Mouse (Mus musculus) small intestine, adult 2 months (tissue): ENCODE measurements at regions not wholly inside any gene's neighbourhood (a gene's known extent, or its start where the extent isn't known, plus 50 kb on each side); places are given as distances from the start of the nearest gene placed in this dataset.
A peak's percentile ranks its signal among the peaks of the same experiment; 100 is the strongest.

ENCODE experiments used
- H3K27ac ChIP-seq: fragments of 200-500 bp; 2 replicates; pipeline ENCODE4 v1.5.1; 2012; ENCODE audit warnings: low read depth, low read length, control low read depth, inconsistent platforms; ENCODE audit not compliant: insufficient read depth
- H3K27me3 ChIP-seq: fragments of 200-500 bp; 2 replicates; pipeline ENCODE4 v1.6.1; 2012; ENCODE audit warnings: mild to moderate bottlenecking, moderate library complexity, low read length, inconsistent platforms; ENCODE audit not compliant: control insufficient read depth, insufficient read depth
- H3K36me3 ChIP-seq: fragments of 200-500 bp; 2 replicates; pipeline ENCODE4 v1.6.1; 2012; ENCODE audit warnings: mild to moderate bottlenecking, low read length, control low read depth, inconsistent platforms; ENCODE audit not compliant: control insufficient read depth, insufficient read depth
- H3K4me1 ChIP-seq: fragments of 200-500 bp; 2 replicates; pipeline ENCODE4 v1.6.1; 2012; ENCODE audit warnings: low read length, inconsistent platforms, mixed read lengths; ENCODE audit not compliant: control insufficient read depth, insufficient read depth, insufficient read length
- H3K4me3 ChIP-seq: fragments of 200-500 bp; 2 replicates; pipeline ENCODE4 v1.5.1; 2012; ENCODE audit warnings: low read depth, mild to moderate bottlenecking, control low read depth, inconsistent platforms, low read length, moderate library complexity
- CTCF ChIP-seq: fragments of 200-500 bp; IDR thresholded peaks from 2 replicates; pipeline ENCODE4 v1.5.1; 2012; ENCODE audit warnings: low read depth, mild to moderate bottlenecking, control low read depth, inconsistent platforms, low read length, moderate library complexity, mixed read lengths; ENCODE audit not compliant: insufficient replicate concordance, insufficient read length; ENCODE audit errors: extremely low read depth
- POLR2A ChIP-seq: fragments of 200-500 bp; IDR thresholded peaks from 2 replicates; pipeline ENCODE4 v1.6.1; 2012; ENCODE audit warnings: low read depth, mild to moderate bottlenecking, control low read depth, inconsistent platforms, low read length, moderate library complexity
- WGBS: fragments of 180-500 bp; shearing (Covaris S2); methylation state at CpG from one replicate; pipeline ENCODE4 v1.1.7; 2018; 5-methylcytosine and 5-hydroxymethylcytosine counted together

GRCm38 (mm10) chr2:21129621-21130020 is 75.5 kb downstream of the Enkur start:
- WGBS = 89% methylated on average over 7 of the region's 7 CpGs
- Histone ChIP-seq H3K4me3 (no peak overlapping the region), H3K27me3 (no peaks in the 10 kb centered on the region), H3K27ac (no peak overlapping the region), H3K36me3 (no peaks in the 10 kb centered on the region), H3K4me1 (no peaks in the 10 kb centered on the region)
- TF ChIP-seq POLR2A = no peak
- TF ChIP-seq CTCF = no peak

DNA sequence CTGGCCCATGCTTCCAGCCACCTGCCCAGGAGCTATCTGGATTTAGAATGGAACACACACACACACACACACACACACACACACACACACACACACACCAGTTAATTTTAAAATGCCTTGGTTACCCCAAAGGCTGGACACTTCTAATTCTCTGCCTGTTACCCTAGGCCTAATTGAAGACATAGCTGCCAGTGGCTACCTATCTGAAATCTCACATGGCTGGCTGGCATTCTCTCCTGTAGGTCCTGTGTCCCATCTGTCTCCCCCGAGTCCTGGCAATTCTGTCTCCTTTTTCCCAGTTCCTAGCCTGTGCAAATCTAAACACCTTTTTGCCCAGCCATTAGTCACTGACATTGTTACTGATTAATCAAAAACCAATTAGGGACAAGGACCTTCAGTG is 78.6 kb downstream of the Enkur start:
- WGBS = 50% methylated on average over 1 of the region's 1 CpGs

DNA sequence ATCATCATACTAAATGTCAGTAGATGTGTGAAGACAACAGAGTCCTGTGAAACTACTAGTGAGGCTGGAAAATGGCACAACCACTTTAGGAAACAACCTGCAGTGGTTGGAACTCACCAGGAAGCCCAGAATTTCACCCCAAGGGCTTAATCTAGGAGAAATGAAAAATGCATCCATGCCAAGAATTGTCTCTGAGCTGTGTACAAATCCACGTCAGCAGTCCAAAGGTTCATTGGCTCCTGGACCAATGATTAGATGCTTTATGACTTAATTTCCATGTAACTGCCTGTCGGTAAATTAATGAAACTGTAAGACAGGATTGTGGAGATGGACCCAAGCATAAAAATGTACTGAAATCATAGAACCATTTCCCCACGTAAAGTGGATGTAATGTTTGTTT is 82.7 kb downstream of the Enkur start:
- no peaks in the 10 kb centered on the region for H3K36me3 ChIP-seq
- H3K4me3 ChIP-seq = no peak overlapping the region
- H3K27ac ChIP-seq = peak overlapping the region; percentile 60; the same call in 1 of the 2 replicates
- TF ChIP-seq CTCF = no peak
- TF ChIP-seq POLR2A = no peak
- 29% methylated on average over 3 of the region's 3 CpGs for WGBS
- H3K27me3 ChIP-seq = no peaks in the 10 kb centered on the region
- peaks cover 6% of the 10 kb centered on the region; the same call in 1 of the 2 replicates for H3K4me1 ChIP-seq

More for the DNA sequence above, 78.6 kb downstream of the Enkur start:
- H3K4me3 ChIP-seq = no peak overlapping the region
- TF ChIP-seq POLR2A (no peak), CTCF (no peak)
- no peaks in the 10 kb centered on the region for H3K27me3 ChIP-seq
- no peaks in the 10 kb centered on the region for H3K36me3 ChIP-seq
- no peak overlapping the region for H3K27ac ChIP-seq
- peaks cover 6% of the 10 kb centered on the region; the same call in 1 of the 2 replicates for H3K4me1 ChIP-seq

- Histone ChIP-seq H3K4me1 (peaks cover 6% of the 10 kb centered on the region; the same call in 1 of the 2 replicates), H3K27me3 (no peaks in the 10 kb centered on the region), H3K27ac (no peak overlapping the region), H3K36me3 (no peaks in the 10 kb centered on the region), H3K4me3 (no peak overlapping the region)
- TF ChIP-seq POLR2A (no peak), CTCF (no peak)
- WGBS = 82% methylated on average over 1 of the region's 1 CpGs
These were observed 83.5 kb downstream of the Enkur start for GRCm38 (mm10) chr2:21121663-21122062.

DNA sequence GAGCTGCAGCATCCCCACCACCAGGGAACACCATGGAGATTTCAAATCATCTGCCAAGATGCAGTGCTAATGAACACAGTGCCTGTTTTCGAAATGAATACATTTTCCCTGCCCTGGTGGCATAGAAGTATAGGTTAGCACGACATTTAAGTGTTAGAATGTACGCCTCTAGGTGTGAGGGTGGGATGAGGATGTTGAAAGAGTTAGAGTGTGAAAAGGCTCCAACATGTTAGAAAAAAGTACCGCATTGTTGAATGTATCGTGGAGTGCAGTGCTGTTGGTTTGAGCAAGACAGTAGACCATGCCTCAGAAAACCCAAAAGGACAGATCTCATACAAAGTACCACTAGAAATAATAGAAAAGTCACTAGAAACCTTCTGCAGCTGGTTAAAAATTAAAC is 88.3 kb downstream of the Enkur start:
- H3K36me3 ChIP-seq = no peaks in the 10 kb centered on the region
- no peaks in the 10 kb centered on the region for H3K27me3 ChIP-seq
- 86% methylated on average over 5 of the region's 5 CpGs for WGBS
- TF ChIP-seq POLR2A (no peak), CTCF (no peak)
- no peaks in the 10 kb centered on the region for H3K4me1 ChIP-seq
- no peak overlapping the region for H3K4me3 ChIP-seq
- no peak overlapping the region for H3K27ac ChIP-seq

DNA sequence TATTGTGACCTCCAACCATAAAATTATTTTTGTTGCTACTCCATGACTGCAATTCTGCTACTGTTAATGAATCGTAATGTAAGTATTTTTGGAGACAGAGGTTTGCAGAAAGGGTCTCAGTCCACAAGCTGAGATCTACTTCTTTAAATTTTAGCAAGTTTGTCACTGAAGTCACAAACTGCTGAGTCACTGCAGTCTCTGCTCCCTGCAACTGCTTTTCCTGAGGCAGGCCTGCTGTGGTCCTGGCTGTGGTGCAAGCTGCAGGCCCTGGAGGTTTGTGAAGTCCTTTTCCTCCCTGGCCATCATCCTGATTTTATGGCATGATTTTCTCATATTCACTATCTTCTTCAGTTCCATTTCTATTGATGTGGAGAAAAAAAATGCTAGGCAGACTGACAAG is 93.6 kb downstream of the Enkur start:
- H3K4me1 ChIP-seq = no peaks in the 10 kb centered on the region
- H3K36me3 ChIP-seq = no peaks in the 10 kb centered on the region
- 76% methylated on average over 1 of the region's 1 CpGs for WGBS
- no peak overlapping the region for H3K4me3 ChIP-seq
- H3K27me3 ChIP-seq = no peaks in the 10 kb centered on the region
- no peak for TF ChIP-seq POLR2A
- TF ChIP-seq CTCF = no peak
- H3K27ac ChIP-seq = no peak overlapping the region

DNA sequence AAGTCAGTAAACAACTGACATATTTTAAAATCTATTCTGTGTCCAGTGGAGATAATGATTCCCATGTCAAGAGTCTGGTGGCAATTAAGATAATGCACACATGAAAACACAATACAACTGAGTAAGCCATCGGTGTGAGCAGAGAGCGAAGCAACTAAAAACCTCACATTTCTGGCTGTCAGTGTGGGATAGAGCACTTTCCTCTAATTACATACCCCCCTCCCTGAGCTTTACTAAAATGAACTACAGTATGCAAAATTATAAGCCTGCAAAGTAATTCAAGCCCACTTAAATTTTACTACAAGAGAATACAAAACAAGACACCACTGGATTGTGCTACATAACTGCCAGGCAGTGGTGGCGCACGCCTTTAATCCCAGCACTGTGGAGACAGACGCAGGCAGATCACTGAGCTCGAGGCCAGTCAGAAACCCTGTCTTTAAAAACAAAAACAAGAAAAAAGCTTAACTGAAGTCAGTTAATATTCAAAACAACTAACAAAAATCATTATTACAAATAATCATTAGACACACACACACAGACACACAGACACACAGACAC is 104.8 kb downstream of the Enkur start:
- Histone ChIP-seq H3K4me3 (no peak overlapping the region), H3K4me1 (no peaks in the 10 kb centered on the region), H3K27ac (no peak overlapping the region), H3K27me3 (no peaks in the 10 kb centered on the region), H3K36me3 (no peaks in the 10 kb centered on the region)
- TF ChIP-seq CTCF (no peak), POLR2A (no peak)
- 90% methylated on average over 6 of the region's 6 CpGs for WGBS
